Mouse (Mus musculus): ENCODE measurements around the gene Hyal4.

GRCm38 (mm10) chr6:24707090-24707489 lies 41.0 kb upstream of the Hyal4 start:
- TF ChIP-seq POLR2A (IDR thresholded peaks at IDR 0.05; ENCODE audit: extremely low read depth, insufficient read depth, low read length): no peak
- TF ChIP-seq CTCF (IDR thresholded peaks at IDR 0.05; ENCODE audit: low read depth, low read length): no peak

Data from liver, adult 2 months (tissue).